Mouse (Mus musculus) intestine, embryonic 14.5 days (tissue): ENCODE data around the gene Zfp93. TPM values are rescaled to one million over a fixed set of nuclear protein-coding genes. Genes with fewer than 3 reads are reported as not detected.

Experiments used
- ATAC-seq: fragments of 200-750 bp; cut with Nextera tagmentation; replicated peaks from 2 replicates; pipeline ENCODE4 v1.8.0; 2017; ENCODE audit warnings: low read depth, moderate number of reproducible peaks, moderate TSS enrichment, moderate library complexity; ENCODE audit not compliant: low FRiP score, low TSS enrichment
- DNase-seq: peaks from one replicate; pipeline ENCODE4 v3.0.0-alpha.2; 2018; ENCODE audit warnings: low spot score
- H3K27ac ChIP-seq: fragments of 300-500 bp; sonication (generic); 2 replicates; pipeline ENCODE4 v1.5.1; 2014; ENCODE audit warnings: low read depth, mild to moderate bottlenecking, control low read depth
- H3K27me3 ChIP-seq: fragments of 300-500 bp; sonication (generic); replicated peaks from 2 replicates; pipeline ENCODE4 v1.6.1; 2014; ENCODE audit warnings: low read length, control low read depth; ENCODE audit not compliant: control insufficient read depth, insufficient read depth
- H3K36me3 ChIP-seq: fragments of 300-500 bp; sonication (generic); 2 replicates; pipeline ENCODE4 v1.6.1; 2014; ENCODE audit warnings: low read length, control low read depth; ENCODE audit not compliant: control insufficient read depth, insufficient read depth
- H3K4me1 ChIP-seq: fragments of 300-500 bp; sonication (generic); replicated peaks from 2 replicates; pipeline ENCODE4 v1.6.1; 2014; ENCODE audit warnings: low read length, control low read depth, mixed read lengths; ENCODE audit not compliant: control insufficient read depth, insufficient read depth
- H3K4me2 ChIP-seq: fragments of 300-500 bp; sonication (generic); 2 replicates; pipeline ENCODE4 v1.6.1; 2014; ENCODE audit warnings: low read length
- H3K4me3 ChIP-seq: fragments of 300-500 bp; sonication (generic); 2 replicates; pipeline ENCODE4 v1.5.1; 2014; ENCODE audit warnings: low read depth, low read length, control low read depth, mixed read lengths
- H3K9ac ChIP-seq: fragments of 300-500 bp; sonication (generic); 2 replicates; pipeline ENCODE4 v1.6.1; 2014; ENCODE audit warnings: mild to moderate bottlenecking, low read length
- H3K9me3 ChIP-seq: fragments of 300-500 bp; sonication (generic); 2 replicates; pipeline ENCODE4 v1.6.1; 2016; ENCODE audit warnings: low read length, control low read depth; ENCODE audit not compliant: control insufficient read depth
- WGBS: fragments of 180-500 bp; shearing (Covaris S2); extraction: QIAGEN DNeasy Blood & Tissue Kit; methylation state at CpG from one replicate; pipeline ENCODE4 v1.1.7; 2014; 5-methylcytosine and 5-hydroxymethylcytosine counted together
- polyA plus RNA-seq: library from polyadenylated mRNA; unstranded; fragments of >200 nt; fragmentation: Nextera tagmentation; extraction: Ambion mirVana; gene quantifications from 2 replicates; pipeline ENCODE4 v1.2.1, GENCODE M21; 2014

The Zfp93 gene
- 7.4 and 8.1 TPM in 2 replicates for polyA plus RNA-seq

- ATAC-seq: peak; percentile 90
- WGBS: under 1% methylated on average over 12 of the region's 12 CpGs
- H3K4me1 ChIP-seq: no peaks in the 10 kb centered on the region; the same call in 1 of the 2 replicates
- DNase-seq: peak; percentile 82
- no peaks in the 10 kb centered on the region for H3K9me3 ChIP-seq
- no peaks in the 10 kb centered on the region for H3K27me3 ChIP-seq
- H3K36me3 ChIP-seq: peaks cover 18% of the 10 kb centered on the region
- 0 out of 2 replicates have a peak within 1 kb of the TSS, but pooled peaks have one; percentile 59 for H3K27ac ChIP-seq
- H3K4me3 ChIP-seq: peak within 1 kb of the TSS; percentile 67
- peak within 1 kb of the TSS; percentile 68 for H3K4me2 ChIP-seq
- peak within 1 kb of the TSS; percentile 58 for H3K9ac ChIP-seq
These were observed at the start of gene Zfp93 for GRCm38 (mm10) chr7:24270288-24270672. Gene Zfp93 (plus strand): TSS chr7:24270420.

- 5% methylated on average over 28 of the region's 28 CpGs for whole genome bisulfite sequencing
- peak within 1 kb of the TSS; percentile 71 for H3K4me2 ChIP-seq
- H3K36me3 ChIP-seq: peaks cover 6% of the 10 kb centered on the region
- no peaks in the 10 kb centered on the region for H3K9me3 ChIP-seq
- 0 out of 2 replicates have a peak, but pooled peaks cover 3% of the 10 kb centered on the region for H3K4me1 ChIP-seq
- DNase-seq: peak; percentile 77
- H3K27me3 ChIP-seq: no peaks in the 10 kb centered on the region
- no peak within 1 kb of the TSS for H3K27ac ChIP-seq
- ATAC-seq: peak; percentile 85
- peak within 1 kb of the TSS; percentile 69 for H3K9ac ChIP-seq
- peak within 1 kb of the TSS; percentile 73 for H3K4me3 ChIP-seq
These were observed 33.0 kb upstream of the Zfp93 start, which contains the start of gene Zfp109 for GRCm38 (mm10) chr7:24237040-24237791. Gene Zfp109 (minus strand): TSS chr7:24237560.

DNA sequence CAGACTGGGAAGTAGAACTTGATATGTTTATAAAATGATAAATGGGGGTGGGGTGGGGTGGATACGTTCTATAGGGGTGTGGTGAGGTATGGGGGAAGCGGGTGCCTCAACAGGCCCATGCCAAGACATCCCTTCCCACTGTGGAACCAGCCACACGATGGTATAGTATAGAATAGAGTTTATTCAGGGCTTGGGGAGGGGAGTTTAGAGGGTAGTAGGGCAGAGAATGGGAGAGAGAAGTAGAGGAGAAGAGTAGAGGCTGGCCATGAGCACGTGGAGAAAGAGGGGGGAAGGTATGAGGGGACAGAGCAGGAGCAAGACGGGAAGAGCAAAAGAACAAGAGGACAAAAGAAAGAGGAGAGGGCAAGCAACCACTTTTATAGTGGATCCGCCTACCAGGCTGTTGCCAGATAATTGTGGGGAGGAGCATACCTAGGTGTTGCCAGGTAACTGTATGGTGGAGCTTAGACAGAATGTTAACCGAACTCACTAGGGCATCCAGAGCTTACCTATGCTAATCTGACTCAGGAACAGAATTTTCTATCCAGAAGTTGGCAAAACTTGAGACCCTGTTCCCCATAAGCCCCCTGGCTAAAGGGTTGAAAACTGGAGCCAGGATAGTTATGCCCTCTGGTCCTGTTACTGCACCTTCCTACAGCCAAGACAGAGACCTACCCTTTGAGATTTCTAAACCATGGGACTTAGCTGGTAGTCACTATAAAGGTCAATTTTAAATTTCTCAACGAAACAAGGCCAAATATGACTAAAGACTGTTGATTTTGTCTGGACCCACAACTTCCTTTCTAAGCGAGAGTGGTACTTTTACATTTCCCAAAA lies 16.2 kb upstream of the Zfp93 start:
- Histone ChIP-seq H3K4me1 (no peaks in the 10 kb centered on the region; the same call in 1 of the 2 replicates), H3K4me2 (peak overlapping the region; percentile 61), H3K27ac (no peak overlapping the region), H3K9ac (no peak overlapping the region; the same call in 1 of the 2 replicates), H3K27me3 (no peaks in the 10 kb centered on the region), H3K4me3 (peak overlapping the region; percentile 53), H3K36me3 (no peaks in the 10 kb centered on the region; the same call in 1 of the 2 replicates), H3K9me3 (no peaks in the 10 kb centered on the region)
- peak; percentile 54 for ATAC-seq
- 65% methylated on average over 9 of the region's 9 CpGs for WGBS
- DNase-seq: peak; percentile 50

GRCm38 (mm10) chr7:24254633-24255474 lies 15.4 kb upstream of the Zfp93 start, which contains the start of gene Zfp108:
Gene Zfp108 (plus strand): TSS chr7:24254794.
- WGBS: 15% methylated on average over 21 of the region's 21 CpGs
- peak; percentile 78 for DNase-seq

DNA sequence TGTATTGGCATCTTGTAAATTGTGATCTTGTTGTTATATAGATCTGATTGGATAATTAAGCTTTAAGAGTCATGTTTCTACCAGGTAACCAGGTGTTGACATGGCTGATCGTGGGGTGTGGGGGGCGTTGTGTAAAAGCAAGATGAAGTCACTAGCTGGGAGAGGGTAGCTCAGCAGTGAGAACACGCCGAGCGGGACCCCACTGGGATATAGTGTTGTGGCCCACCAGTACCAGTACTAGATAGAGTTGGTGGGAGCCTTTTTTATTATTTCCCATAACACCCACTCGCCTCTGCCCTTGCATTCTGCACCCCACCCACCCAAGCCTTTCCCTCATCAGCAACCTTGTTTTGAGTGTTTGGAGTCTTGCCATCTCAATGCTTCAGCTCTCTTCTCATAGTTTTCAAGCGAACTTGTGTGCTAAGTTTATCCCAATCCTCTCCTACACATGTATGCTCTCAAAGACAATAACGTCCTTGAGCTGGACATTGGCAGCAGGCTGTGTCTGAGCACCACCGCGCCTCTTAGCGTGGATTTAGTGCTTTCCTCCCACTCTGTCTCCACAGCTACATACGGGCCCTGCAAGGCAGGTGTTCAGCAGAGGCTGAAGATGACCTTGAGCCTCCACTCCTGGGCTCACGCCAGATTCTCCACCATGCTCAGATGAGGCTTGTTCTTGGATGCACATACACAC lies 10.8 kb upstream of the Zfp93 start:
- Histone ChIP-seq H3K9me3 (no peaks in the 10 kb centered on the region), H3K27ac (no peak overlapping the region), H3K4me3 (no peak overlapping the region), H3K4me1 (no peaks in the 10 kb centered on the region; the same call in 1 of the 2 replicates), H3K9ac (no peak overlapping the region), H3K36me3 (peaks cover 28% of the 10 kb centered on the region), H3K27me3 (no peaks in the 10 kb centered on the region), H3K4me2 (no peak overlapping the region)
- DNase-seq (no peak), ATAC-seq (no peak)
- WGBS: 91% methylated on average over 13 of the region's 13 CpGs

More at GRCm38 (mm10) chr7:24254633-24255474, 15.4 kb upstream of the Zfp93 start, which contains the start of gene Zfp108:
- Histone ChIP-seq H3K4me1 (no peaks in the 10 kb centered on the region; the same call in 1 of the 2 replicates), H3K9me3 (no peaks in the 10 kb centered on the region), H3K36me3 (peaks cover 5% of the 10 kb centered on the region), H3K4me3 (peak within 1 kb of the TSS; percentile 53), H3K27me3 (no peaks in the 10 kb centered on the region), H3K27ac (no peak within 1 kb of the TSS), H3K9ac (peak within 1 kb of the TSS; percentile 54), H3K4me2 (peak within 1 kb of the TSS; percentile 61)
- peak; percentile 83 for ATAC-seq

GRCm38 (mm10) chr7:24260000-24260312 lies 10.3 kb upstream of the Zfp93 start:
- H3K4me1 ChIP-seq: no peaks in the 10 kb centered on the region; the same call in 1 of the 2 replicates
- no peaks in the 10 kb centered on the region for H3K27me3 ChIP-seq
- whole genome bisulfite sequencing: 91% methylated on average over 4 of the region's 4 CpGs
- H3K4me3 ChIP-seq: no peak overlapping the region
- peaks cover 28% of the 10 kb centered on the region for H3K36me3 ChIP-seq
- H3K9ac ChIP-seq: no peak overlapping the region
- no peak overlapping the region for H3K27ac ChIP-seq
- no peaks in the 10 kb centered on the region for H3K9me3 ChIP-seq
- DNase-seq: no peak
- no peak overlapping the region for H3K4me2 ChIP-seq
- no peak for ATAC-seq

DNA sequence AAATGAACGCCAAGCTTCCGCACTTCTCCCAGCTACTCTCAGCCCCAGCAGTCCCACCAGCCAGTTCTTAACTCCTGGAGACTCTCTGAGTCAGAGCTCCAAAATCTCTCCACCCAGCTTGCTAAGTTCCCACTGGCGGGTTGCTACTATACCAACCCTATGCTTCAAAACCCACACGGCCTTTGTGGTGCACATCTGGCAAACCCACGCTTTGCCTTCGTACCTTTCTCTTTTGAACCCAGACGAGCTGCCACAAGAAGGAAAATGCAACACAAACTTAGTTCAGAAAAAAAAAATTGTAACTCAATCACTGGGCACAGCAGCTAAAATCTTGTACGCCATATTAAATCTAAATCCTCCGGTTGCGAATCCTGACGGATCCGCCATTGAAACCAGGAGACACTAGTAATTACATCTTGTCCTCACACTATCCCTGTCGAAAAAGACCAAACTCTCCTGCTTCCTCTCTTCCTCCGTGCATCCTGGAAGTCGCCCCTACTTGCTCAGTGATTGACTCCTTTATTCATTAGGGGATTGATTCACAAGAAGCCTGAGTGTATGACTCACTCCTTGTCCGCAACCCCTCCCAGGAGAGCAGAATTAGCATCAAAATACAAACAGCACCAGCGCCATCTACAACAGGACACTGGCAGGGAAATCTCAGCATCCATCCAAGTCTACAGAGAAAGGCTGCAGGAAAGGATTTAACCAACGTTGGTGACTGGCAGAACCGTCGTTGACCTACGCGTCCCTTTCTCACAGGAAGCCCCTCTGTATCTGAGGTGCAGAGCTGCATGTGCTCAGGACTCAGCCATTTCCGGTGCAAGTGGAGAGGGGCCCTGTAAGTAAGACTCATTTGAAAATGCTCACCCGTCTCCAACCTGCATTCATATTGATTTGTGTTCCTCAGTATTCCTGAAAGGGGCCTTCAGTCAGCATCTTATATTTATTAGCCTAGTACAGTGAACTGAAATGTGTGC lies 1.8 kb upstream of the Zfp93 start:
- no peak overlapping the region for H3K4me2 ChIP-seq
- H3K9me3 ChIP-seq: no peaks in the 10 kb centered on the region
- 74% methylated on average over 24 of the region's 24 CpGs for WGBS
- no peaks in the 10 kb centered on the region; the same call in 1 of the 2 replicates for H3K4me1 ChIP-seq
- H3K36me3 ChIP-seq: no peaks in the 10 kb centered on the region
- no peak overlapping the region for H3K27ac ChIP-seq
- DNase-seq (peak; percentile 21), ATAC-seq (no peak)
- no peak overlapping the region for H3K9ac ChIP-seq
- H3K27me3 ChIP-seq: no peaks in the 10 kb centered on the region
- no peak overlapping the region for H3K4me3 ChIP-seq
